In the genomic region with DNA sequence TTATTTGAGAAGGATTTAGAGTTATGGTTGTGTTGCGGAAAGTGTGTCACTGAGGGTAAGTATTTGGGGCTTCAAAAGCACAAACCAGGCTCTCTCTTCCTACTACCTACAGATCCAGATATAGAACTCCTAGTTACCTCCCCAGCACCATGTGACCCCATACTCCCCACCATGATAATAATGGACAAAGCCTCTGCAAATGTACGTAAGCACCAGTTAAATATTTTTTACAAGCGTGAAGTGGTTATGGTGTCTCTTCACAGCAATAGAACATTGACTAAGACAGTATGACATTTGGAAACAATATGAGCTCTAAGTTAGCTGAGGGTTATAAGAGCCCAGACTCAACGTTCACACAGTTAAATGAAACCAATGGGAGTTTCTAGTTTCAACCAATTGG, we compare ENCODE assay signal across 16 mouse cellular contexts.
"Had no signal": no experiment of that assay in that cellular context is flagged by ENCODE, and none has a peak within 500 bp of the region (broad histone marks: within the 10 kb centered on the region; RNA-seq: fewer than 3 reads in every experiment).

No protein-coding gene starts in this region.

- H3K27ac ChIP-seq: neural tube, embryonic 13.5 days; neural tube, embryonic 15.5 days; stomach, embryonic 15.5 days; stomach, postnatal 0 days had no signal

- H3K36me3 ChIP-seq: neural tube, embryonic 13.5 days; neural tube, embryonic 15.5 days; stomach, embryonic 15.5 days had no signal

- H3K27me3 ChIP-seq: neural tube, embryonic 13.5 days; neural tube, embryonic 15.5 days; stomach, embryonic 15.5 days had no signal

- H3K4me3 ChIP-seq: neural tube, embryonic 13.5 days; neural tube, embryonic 15.5 days; stomach, embryonic 15.5 days had no signal

- H3K9me3 ChIP-seq: neural tube, embryonic 13.5 days; neural tube, embryonic 15.5 days; stomach, embryonic 15.5 days had no signal

- DNase-seq: retina, postnatal 1 day; right cerebral cortex, adult 18-20 months; right cerebral cortex, postnatal 14 days; right cerebral cortex, postnatal 25 days; right cerebral cortex, postnatal 4 days; spleen, adult 18-20 months; thymus, adult 18-20 months; thymus, adult 2 months; thymus, postnatal 14 days; thymus, postnatal 25 days; thymus, postnatal 36 days; thymus, postnatal 4 days had no signal

- H3K9ac ChIP-seq: neural tube, embryonic 13.5 days; neural tube, embryonic 15.5 days; stomach, embryonic 15.5 days had no signal

- H3K4me1 ChIP-seq: neural tube, embryonic 13.5 days; neural tube, embryonic 15.5 days; stomach, embryonic 15.5 days had no signal

- H3K4me2 ChIP-seq: neural tube, embryonic 13.5 days; neural tube, embryonic 15.5 days; stomach, embryonic 15.5 days had no signal
